Mouse (Mus musculus): ENCODE measurements at regions not wholly inside any gene's neighbourhood (a gene's known extent, or its start where the extent isn't known, plus 50 kb on each side); places are given as distances from the start of the nearest gene placed in this dataset.

GRCm38 (mm10) chr12:106585626-106586025 lies 575.6 kb downstream of the Vrk1 start:
- DNase-seq (ENCODE audit: inconsistent ontology term): no peak

- peak; percentile 14 for DNase-seq (ENCODE audit: inconsistent ontology term)
Measured at GRCm38 (mm10) chr12:106592686-106593085, 582.7 kb downstream of the Vrk1 start.

GRCm38 (mm10) chr12:106597636-106598035 lies 587.6 kb downstream of the Vrk1 start:
- DNase-seq (ENCODE audit: inconsistent ontology term): no peak

- DNase-seq (ENCODE audit: inconsistent ontology term): no peak
Measured at GRCm38 (mm10) chr12:106607240-106607639, 597.2 kb downstream of the Vrk1 start.

GRCm38 (mm10) chr12:106607655-106608337 lies 597.8 kb downstream of the Vrk1 start:
- no peak for DNase-seq (ENCODE audit: inconsistent ontology term)

GRCm38 (mm10) chr12:106618684-106619083 lies 608.7 kb downstream of the Vrk1 start:
- no peak for DNase-seq (ENCODE audit: inconsistent ontology term)

GRCm38 (mm10) chr12:106626786-106627185 lies 616.8 kb downstream of the Vrk1 start:
- no peak for DNase-seq (ENCODE audit: inconsistent ontology term)

- DNase-seq (ENCODE audit: inconsistent ontology term): no peak
Measured at GRCm38 (mm10) chr12:106632566-106632965, 622.5 kb downstream of the Vrk1 start.

GRCm38 (mm10) chr12:106633096-106633495 lies 623.1 kb downstream of the Vrk1 start:
- peak; percentile 52 for DNase-seq (ENCODE audit: inconsistent ontology term)

- no peak for DNase-seq (ENCODE audit: inconsistent ontology term)
Measured at GRCm38 (mm10) chr12:106658317-106658716, 648.3 kb downstream of the Vrk1 start.

- no peak for DNase-seq (ENCODE audit: inconsistent ontology term)
Measured at GRCm38 (mm10) chr12:106673232-106673766, 663.3 kb downstream of the Vrk1 start.

- DNase-seq (ENCODE audit: inconsistent ontology term): no peak
Measured at GRCm38 (mm10) chr12:106674741-106675140, 664.7 kb downstream of the Vrk1 start.

GRCm38 (mm10) chr12:106676136-106676535 lies 666.1 kb downstream of the Vrk1 start:
- DNase-seq (ENCODE audit: inconsistent ontology term): no peak

- DNase-seq (ENCODE audit: inconsistent ontology term): no peak
Measured at GRCm38 (mm10) chr12:106676566-106676965, 666.5 kb downstream of the Vrk1 start.

- no peak for DNase-seq (ENCODE audit: inconsistent ontology term)
Measured at GRCm38 (mm10) chr12:106685986-106686385, 676.0 kb downstream of the Vrk1 start.

- DNase-seq (ENCODE audit: inconsistent ontology term): no peak
Measured at GRCm38 (mm10) chr12:106687751-106688150, 677.7 kb downstream of the Vrk1 start.

- DNase-seq (ENCODE audit: inconsistent ontology term): no peak
Measured at GRCm38 (mm10) chr12:106688156-106688740, 678.2 kb downstream of the Vrk1 start.

GRCm38 (mm10) chr12:106702958-106703357 lies 692.9 kb downstream of the Vrk1 start:
- no peak for DNase-seq (ENCODE audit: inconsistent ontology term)

GRCm38 (mm10) chr12:106721271-106722009 lies 711.4 kb downstream of the Vrk1 start:
- DNase-seq (ENCODE audit: inconsistent ontology term): no peak

GRCm38 (mm10) chr12:106722010-106722362 lies 712.0 kb downstream of the Vrk1 start:
- DNase-seq (ENCODE audit: inconsistent ontology term): no peak

GRCm38 (mm10) chr12:106722761-106723160 lies 712.7 kb downstream of the Vrk1 start:
- no peak for DNase-seq (ENCODE audit: inconsistent ontology term)

- DNase-seq (ENCODE audit: inconsistent ontology term): no peak
Measured at GRCm38 (mm10) chr12:106726920-106727319, 716.9 kb downstream of the Vrk1 start.

- no peak for DNase-seq (ENCODE audit: inconsistent ontology term)
Measured at GRCm38 (mm10) chr12:106727486-106727885, 717.5 kb downstream of the Vrk1 start.

Measured in Muller cell, postnatal 12 days (primary cell).